Mouse (Mus musculus) kidney, embryonic 15.5 days (tissue): ENCODE measurements at regions not wholly inside any gene's neighbourhood (a gene's known extent, or its start where the extent isn't known, plus 50 kb on each side); places are given as distances from the start of the nearest gene placed in this dataset.

ENCODE experiments used
- ATAC-seq: fragments of 200-750 bp; cut with Nextera tagmentation; replicated peaks from 2 replicates; pipeline ENCODE4 v1.8.0; 2017; ENCODE audit warnings: moderate TSS enrichment; ENCODE audit not compliant: low FRiP score
- H3K27ac ChIP-seq: fragments of 300-500 bp; sonication (generic); 2 replicates; pipeline ENCODE4 v1.5.1; 2015; ENCODE audit warnings: mild to moderate bottlenecking, inconsistent platforms
- H3K27me3 ChIP-seq: fragments of 300-500 bp; sonication (generic); 2 replicates; pipeline ENCODE4 v1.6.1; 2015; ENCODE audit warnings: inconsistent platforms
- H3K36me3 ChIP-seq: fragments of 300-500 bp; sonication (generic); 2 replicates; pipeline ENCODE4 v1.6.1; 2015; ENCODE audit warnings: inconsistent platforms
- H3K4me1 ChIP-seq: fragments of 300-500 bp; sonication (generic); 2 replicates; pipeline ENCODE4 v1.6.1; 2015; ENCODE audit warnings: inconsistent platforms
- H3K4me2 ChIP-seq: fragments of 300-500 bp; sonication (generic); 2 replicates; pipeline ENCODE4 v1.6.1; 2015; ENCODE audit warnings: moderate library complexity, mild to moderate bottlenecking, inconsistent platforms
- H3K4me3 ChIP-seq: fragments of 300-500 bp; sonication (generic); replicated peaks from 2 replicates; pipeline ENCODE4 v1.5.1; 2015; ENCODE audit warnings: mild to moderate bottlenecking, inconsistent platforms
- H3K9ac ChIP-seq: fragments of 300-500 bp; sonication (generic); 2 replicates; pipeline ENCODE4 v1.6.1; 2015; ENCODE audit warnings: mild to moderate bottlenecking, inconsistent platforms
- H3K9me3 ChIP-seq: fragments of 300-500 bp; sonication (generic); replicated peaks from 2 replicates; pipeline ENCODE4 v1.6.1; 2016; ENCODE audit warnings: inconsistent platforms
- WGBS: fragments of 180-500 bp; shearing (Covaris S2); methylation state at CpG from one replicate; pipeline ENCODE4 v1.1.7; 2015; ENCODE audit warnings: mixed read lengths; 5-methylcytosine and 5-hydroxymethylcytosine counted together

GRCm38 (mm10) chr15:93710493-93711149 lies 114.9 kb upstream of the Prickle1 start:
- no peaks in the 10 kb centered on the region for H3K9me3 ChIP-seq
- 0 out of 2 replicates have a peak, but pooled peaks have one; percentile 13 for ATAC-seq
- WGBS: 48% methylated on average over 15 of the region's 15 CpGs
- no peaks in the 10 kb centered on the region for H3K36me3 ChIP-seq
- H3K4me3 ChIP-seq: no peak overlapping the region
- no peak overlapping the region for H3K9ac ChIP-seq
- H3K4me2 ChIP-seq: no peak overlapping the region
- peak overlapping the region; percentile 11; the same call in 1 of the 2 replicates for H3K27ac ChIP-seq
- peaks cover 67% of the 10 kb centered on the region for H3K4me1 ChIP-seq
- H3K27me3 ChIP-seq: no peaks in the 10 kb centered on the region

- no peaks in the 10 kb centered on the region for H3K9me3 ChIP-seq
- no peak overlapping the region for H3K4me3 ChIP-seq
- peak overlapping the region; percentile 54; the same call in 1 of the 2 replicates for H3K27ac ChIP-seq
- H3K4me2 ChIP-seq: no peak overlapping the region
- H3K9ac ChIP-seq: no peak overlapping the region
- peaks cover 47% of the 10 kb centered on the region for H3K4me1 ChIP-seq
- ATAC-seq: 0 out of 2 replicates have a peak, but pooled peaks have one; percentile 23
- no peaks in the 10 kb centered on the region for H3K27me3 ChIP-seq
- 56% methylated on average over 11 of the region's 11 CpGs for WGBS
- H3K36me3 ChIP-seq: no peaks in the 10 kb centered on the region
These were observed 110.8 kb upstream of the Prickle1 start for GRCm38 (mm10) chr15:93706366-93706930.

DNA sequence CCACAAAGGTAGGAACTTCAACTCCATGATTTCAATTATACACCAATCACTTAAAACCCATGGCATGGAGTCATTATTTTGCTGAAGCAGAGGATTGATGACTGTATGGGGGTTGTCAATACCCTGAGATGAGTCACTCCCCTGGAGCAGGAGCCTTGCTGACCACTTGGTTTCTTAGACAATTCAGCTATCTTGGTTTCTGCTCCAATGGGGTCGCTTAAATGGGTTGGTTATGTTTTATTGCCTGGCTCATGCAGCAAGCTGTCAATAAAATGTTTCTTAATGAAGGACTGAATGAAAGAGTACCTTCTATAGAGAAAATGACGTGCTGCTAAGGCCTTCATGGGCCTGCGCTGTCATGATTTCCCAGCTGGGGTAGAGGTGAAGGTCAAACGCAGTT lies 110.0 kb upstream of the Prickle1 start:
- H3K27ac ChIP-seq: no peak overlapping the region
- 76% methylated on average over 4 of the region's 4 CpGs for WGBS

GRCm38 (mm10) chr15:93705109-93705508 lies 109.4 kb upstream of the Prickle1 start:
- Histone ChIP-seq H3K27ac (no peak overlapping the region), H3K4me3 (no peak overlapping the region), H3K4me2 (no peak overlapping the region), H3K9me3 (no peaks in the 10 kb centered on the region), H3K9ac (no peak overlapping the region), H3K4me1 (peaks cover 42% of the 10 kb centered on the region), H3K27me3 (no peaks in the 10 kb centered on the region), H3K36me3 (no peaks in the 10 kb centered on the region)
- WGBS: 88% methylated on average over 1 of the region's 1 CpGs
- no peak for ATAC-seq

More for the DNA sequence above, 110.0 kb upstream of the Prickle1 start:
- no peaks in the 10 kb centered on the region for H3K27me3 ChIP-seq
- no peaks in the 10 kb centered on the region for H3K9me3 ChIP-seq
- no peak overlapping the region for H3K9ac ChIP-seq
- no peak for ATAC-seq
- no peaks in the 10 kb centered on the region for H3K36me3 ChIP-seq
- peaks cover 43% of the 10 kb centered on the region for H3K4me1 ChIP-seq
- no peak overlapping the region for H3K4me2 ChIP-seq
- no peak overlapping the region for H3K4me3 ChIP-seq

DNA sequence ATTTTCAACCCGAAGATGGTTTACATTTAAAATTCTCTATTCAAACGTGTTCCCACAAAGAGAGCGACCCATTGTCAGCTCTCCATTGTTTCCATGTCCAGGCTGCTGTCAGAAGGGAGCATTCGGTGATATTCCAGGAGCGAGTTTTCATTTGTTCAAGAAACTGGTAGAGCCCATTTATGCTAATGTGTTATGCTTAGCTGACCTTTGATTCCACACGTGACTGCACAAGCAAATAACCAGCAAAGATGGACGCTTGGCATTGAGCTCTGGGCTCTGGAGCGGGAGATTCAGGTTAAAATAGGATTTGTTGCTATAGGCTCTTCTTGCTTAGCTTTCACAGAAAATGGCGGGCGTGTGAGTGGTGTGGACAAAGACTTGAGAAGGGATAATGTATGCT lies 105.3 kb upstream of the Prickle1 start:
- H3K9ac ChIP-seq: no peak overlapping the region

DNA sequence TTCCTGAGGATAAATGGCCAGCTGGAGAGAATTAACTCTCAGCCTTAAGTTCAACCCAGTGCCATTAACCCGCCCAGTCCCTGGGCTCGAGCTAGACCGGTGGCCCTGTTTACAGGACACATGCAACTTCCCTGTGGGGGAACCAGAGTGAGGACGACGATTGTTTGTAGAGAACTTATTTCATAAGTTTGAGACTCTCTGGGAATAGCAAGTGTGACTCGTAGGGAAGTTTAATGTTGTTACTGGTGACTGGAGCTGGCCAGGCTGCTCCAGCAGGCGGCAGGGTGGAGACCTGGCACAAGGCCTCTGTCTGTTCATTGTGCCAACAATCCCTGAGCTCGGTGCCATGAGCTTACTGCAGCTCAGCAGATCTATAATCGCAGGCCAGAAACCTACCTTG lies 104.3 kb upstream of the Prickle1 start:
- no peaks in the 10 kb centered on the region for H3K36me3 ChIP-seq
- H3K9me3 ChIP-seq: no peaks in the 10 kb centered on the region
- H3K27me3 ChIP-seq: no peaks in the 10 kb centered on the region
- H3K4me1 ChIP-seq: peaks cover 23% of the 10 kb centered on the region
- no peak overlapping the region for H3K4me3 ChIP-seq
- 67% methylated on average over 9 of the region's 9 CpGs for WGBS
- no peak overlapping the region for H3K4me2 ChIP-seq
- 0 out of 2 replicates have a peak overlapping the region, but pooled peaks have one; percentile 27 for H3K27ac ChIP-seq
- no peak overlapping the region for H3K9ac ChIP-seq
- ATAC-seq: no peak

More for the DNA sequence above, 105.3 kb upstream of the Prickle1 start:
- no peak overlapping the region for H3K4me3 ChIP-seq
- no peaks in the 10 kb centered on the region for H3K36me3 ChIP-seq
- no peak overlapping the region for H3K4me2 ChIP-seq
- WGBS: 74% methylated on average over 10 of the region's 10 CpGs
- H3K9me3 ChIP-seq: no peaks in the 10 kb centered on the region
- H3K4me1 ChIP-seq: peaks cover 28% of the 10 kb centered on the region
- no peak overlapping the region for H3K27ac ChIP-seq
- ATAC-seq: 0 out of 2 replicates have a peak, but pooled peaks have one; percentile 9
- no peaks in the 10 kb centered on the region for H3K27me3 ChIP-seq

DNA sequence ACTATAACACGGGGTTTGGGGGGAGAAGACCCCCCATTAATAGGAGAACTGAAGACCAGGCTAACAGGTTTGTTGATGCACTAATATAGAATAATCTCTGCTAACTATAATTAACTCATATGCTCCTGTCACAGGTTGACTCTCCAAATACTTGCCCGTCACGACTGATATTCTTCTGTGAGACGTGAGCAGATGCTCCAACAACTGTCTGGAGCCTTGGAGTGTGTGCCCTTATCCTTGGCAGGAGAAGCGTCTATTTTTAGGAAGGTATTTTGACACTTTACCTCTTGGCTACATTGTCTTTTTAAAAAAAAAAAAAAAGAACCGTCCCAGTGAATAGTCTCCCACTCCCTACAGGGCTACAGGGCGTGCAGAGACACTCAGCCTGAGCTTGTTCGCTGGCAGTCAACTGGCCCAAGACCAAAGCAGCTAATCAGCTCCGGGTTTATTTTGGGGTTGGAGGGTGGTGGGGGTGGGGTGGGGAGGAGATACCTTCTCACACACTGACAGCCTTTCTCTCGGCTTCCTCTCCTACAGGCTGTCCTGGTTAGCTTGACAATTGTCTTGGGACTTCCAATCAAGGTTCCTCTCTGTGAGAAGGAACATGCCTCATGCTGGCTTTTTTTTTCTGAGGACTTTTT lies 102.6 kb upstream of the Prickle1 start:
- Histone ChIP-seq H3K9ac (no peak overlapping the region), H3K36me3 (no peaks in the 10 kb centered on the region), H3K4me2 (peak overlapping the region; percentile 25; the same call in 1 of the 2 replicates), H3K27me3 (no peaks in the 10 kb centered on the region), H3K4me3 (no peak overlapping the region), H3K4me1 (peaks cover 23% of the 10 kb centered on the region), H3K9me3 (no peaks in the 10 kb centered on the region), H3K27ac (no peak overlapping the region)
- ATAC-seq: no peak
- 42% methylated on average over 10 of the region's 10 CpGs for whole genome bisulfite sequencing

DNA sequence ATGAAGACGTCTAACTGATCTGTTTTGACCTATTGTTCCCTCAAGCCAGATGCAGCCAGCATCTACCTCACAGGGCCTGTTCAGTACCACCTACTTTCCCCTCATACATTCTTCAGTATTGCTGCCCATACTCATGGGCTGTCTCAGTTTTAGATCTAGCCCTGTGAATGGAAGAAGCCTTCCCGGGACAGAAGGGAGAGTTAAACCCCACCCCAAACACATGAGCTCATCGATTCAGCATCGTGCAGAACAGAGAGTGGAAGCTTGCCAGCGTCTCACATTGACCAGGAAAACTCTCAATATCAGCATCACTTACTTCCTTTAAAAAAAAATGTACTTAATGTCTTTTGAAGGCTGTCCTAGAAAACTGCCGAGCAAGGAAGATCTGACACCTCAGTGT lies 95.0 kb upstream of the Prickle1 start:
- H3K27me3 ChIP-seq: no peaks in the 10 kb centered on the region
- H3K27ac ChIP-seq: no peak overlapping the region
- H3K4me3 ChIP-seq: no peak overlapping the region
- no peaks in the 10 kb centered on the region for H3K4me1 ChIP-seq
- no peak overlapping the region for H3K9ac ChIP-seq
- H3K4me2 ChIP-seq: no peak overlapping the region
- H3K9me3 ChIP-seq: no peaks in the 10 kb centered on the region
- H3K36me3 ChIP-seq: no peaks in the 10 kb centered on the region
- WGBS: 65% methylated on average over 6 of the region's 6 CpGs
- ATAC-seq: no peak

DNA sequence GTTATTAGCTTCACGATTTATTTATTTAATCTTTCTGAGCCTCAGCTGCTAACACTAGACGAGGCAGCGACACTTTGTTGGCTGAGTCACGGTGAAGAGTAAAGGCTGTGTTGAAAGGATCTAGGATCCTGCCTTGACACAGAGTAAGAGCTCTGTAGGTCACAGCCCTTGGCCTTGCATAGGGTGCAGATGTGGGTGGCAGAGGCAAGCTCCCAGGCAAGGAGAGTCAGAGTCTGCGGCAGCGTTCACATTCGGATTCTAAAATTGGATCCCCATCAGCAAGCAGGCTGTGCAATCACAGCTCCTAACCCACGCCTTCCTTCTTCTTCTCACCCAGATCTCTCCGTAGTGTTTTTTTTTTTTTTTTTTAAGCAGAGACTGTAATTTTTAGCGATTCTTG lies 94.3 kb upstream of the Prickle1 start:
- no peak for ATAC-seq
- Histone ChIP-seq H3K4me2 (no peak overlapping the region), H3K9ac (no peak overlapping the region), H3K9me3 (no peaks in the 10 kb centered on the region), H3K4me1 (no peaks in the 10 kb centered on the region), H3K27ac (no peak overlapping the region), H3K36me3 (no peaks in the 10 kb centered on the region), H3K27me3 (no peaks in the 10 kb centered on the region), H3K4me3 (no peak overlapping the region)
- WGBS: 84% methylated on average over 9 of the region's 10 CpGs

DNA sequence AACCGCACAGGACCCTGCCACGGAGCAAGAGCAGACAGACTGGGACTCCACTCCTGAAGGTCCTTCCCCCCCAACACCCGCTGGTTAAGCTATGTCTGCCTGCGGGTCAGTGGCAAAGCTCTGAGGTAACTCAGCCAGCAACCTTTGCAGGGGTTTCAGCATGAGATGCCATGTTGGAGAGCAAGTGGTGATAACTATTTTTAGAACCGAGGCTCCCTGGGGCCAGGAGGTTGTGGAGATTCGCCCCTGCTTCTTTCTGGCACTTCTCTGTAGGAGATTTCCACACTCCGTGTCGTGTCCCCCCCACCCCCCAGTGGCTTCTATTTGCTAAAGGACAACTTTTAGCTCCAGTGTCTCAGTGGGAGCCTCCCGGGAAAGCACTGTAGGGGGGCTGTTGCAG lies 90.7 kb upstream of the Prickle1 start:
- Histone ChIP-seq H3K36me3 (no peaks in the 10 kb centered on the region), H3K9ac (no peak overlapping the region), H3K4me2 (no peak overlapping the region), H3K27me3 (no peaks in the 10 kb centered on the region), H3K9me3 (no peaks in the 10 kb centered on the region), H3K4me1 (peaks cover 4% of the 10 kb centered on the region; the same call in 1 of the 2 replicates), H3K27ac (no peak overlapping the region), H3K4me3 (no peak overlapping the region)
- ATAC-seq: no peak
- 59% methylated on average over 9 of the region's 9 CpGs for WGBS

DNA sequence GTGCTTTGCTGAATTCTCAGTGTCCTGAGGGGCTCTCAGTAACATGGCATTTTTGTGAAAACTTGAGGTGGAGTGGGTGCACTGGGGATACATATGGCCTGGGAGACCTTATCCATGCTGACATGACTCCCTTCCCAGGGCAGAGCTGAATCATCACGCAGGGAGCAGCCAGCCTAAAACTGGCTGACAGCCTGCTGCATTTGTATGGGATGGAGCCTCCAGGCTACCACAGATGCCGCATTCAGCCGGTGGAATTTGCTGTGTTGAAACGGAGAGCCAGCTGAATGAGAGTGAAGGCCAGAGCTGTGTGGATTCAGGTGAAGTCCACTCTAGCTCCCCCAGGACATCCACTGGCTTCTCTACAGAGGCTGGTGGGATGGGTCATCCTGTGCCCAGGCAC lies 85.9 kb upstream of the Prickle1 start:
- no peak for ATAC-seq
- no peak overlapping the region for H3K9ac ChIP-seq
- H3K36me3 ChIP-seq: no peaks in the 10 kb centered on the region
- no peak overlapping the region for H3K4me3 ChIP-seq
- H3K27ac ChIP-seq: no peak overlapping the region
- H3K4me1 ChIP-seq: peaks cover 4% of the 10 kb centered on the region; the same call in 1 of the 2 replicates
- WGBS: 79% methylated on average over 4 of the region's 4 CpGs
- no peak overlapping the region for H3K4me2 ChIP-seq
- H3K9me3 ChIP-seq: no peaks in the 10 kb centered on the region
- no peaks in the 10 kb centered on the region for H3K27me3 ChIP-seq

DNA sequence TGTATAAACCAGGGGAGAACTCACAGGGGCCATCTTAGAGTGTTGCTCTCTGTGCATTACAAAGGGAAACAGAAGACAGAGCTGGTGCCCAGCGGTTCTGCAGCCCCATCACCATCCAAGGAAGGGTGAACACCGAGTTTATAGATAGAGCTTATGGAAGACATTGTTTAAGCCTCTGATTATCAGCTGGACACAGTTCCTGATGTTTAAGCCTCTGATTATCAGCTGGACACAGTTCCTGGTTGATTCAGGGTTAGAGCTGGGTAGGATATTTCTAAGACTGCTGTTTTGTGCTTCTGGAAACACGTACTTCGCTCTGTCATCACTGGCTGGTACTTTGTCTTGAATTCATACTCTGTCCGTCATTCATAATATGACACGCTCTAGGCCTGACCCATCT lies 79.9 kb upstream of the Prickle1 start:
- 95% methylated on average over 6 of the region's 6 CpGs for WGBS
- H3K4me2 ChIP-seq: no peak overlapping the region

More for the DNA sequence above, 79.9 kb upstream of the Prickle1 start:
- Histone ChIP-seq H3K9me3 (no peaks in the 10 kb centered on the region), H3K9ac (no peak overlapping the region), H3K4me3 (no peak overlapping the region), H3K4me1 (peaks cover 6% of the 10 kb centered on the region; the same call in 1 of the 2 replicates), H3K27ac (no peak overlapping the region), H3K36me3 (no peaks in the 10 kb centered on the region), H3K27me3 (no peaks in the 10 kb centered on the region; the same call in 1 of the 2 replicates)
- ATAC-seq: no peak
